Mouse (Mus musculus) right cerebral cortex, postnatal 25 days (tissue): Measurements from ENCODE around the gene Vmn1r205.
"Not testable (repeated sequence)": the region's sequence is repeated elsewhere in the genome, so short reads cannot be mapped to it uniquely, and the experiment has no call there.

Experiments used
- DNase-seq: peaks from one replicate; pipeline ENCODE4 v3.0.0; 2022

The Vmn1r205 gene

DNA sequence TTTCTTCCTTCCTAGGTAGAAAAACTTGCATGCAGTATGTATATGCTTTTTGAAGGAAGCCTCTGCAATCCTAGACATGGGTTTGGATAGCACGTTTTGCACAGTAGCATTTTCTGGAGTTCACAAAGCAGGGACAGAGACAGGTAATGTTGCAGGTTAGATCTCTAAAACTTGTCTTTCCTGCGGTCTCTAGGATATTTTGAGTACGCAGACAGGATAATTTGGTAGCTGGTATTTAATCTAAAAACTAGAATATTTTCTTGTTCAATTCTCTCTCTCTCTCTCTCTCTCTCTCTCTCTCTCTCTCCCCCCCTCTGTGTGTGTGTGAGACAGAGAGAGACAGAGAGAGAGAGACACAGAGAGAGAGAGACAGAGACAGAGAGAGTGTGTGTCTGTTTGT, at the start of gene Vmn1r205:
Gene Vmn1r205, minus strand, starts transcription at position 101 of the 400 bp plus-strand sequence.
- DNase-seq: no peak

DNA sequence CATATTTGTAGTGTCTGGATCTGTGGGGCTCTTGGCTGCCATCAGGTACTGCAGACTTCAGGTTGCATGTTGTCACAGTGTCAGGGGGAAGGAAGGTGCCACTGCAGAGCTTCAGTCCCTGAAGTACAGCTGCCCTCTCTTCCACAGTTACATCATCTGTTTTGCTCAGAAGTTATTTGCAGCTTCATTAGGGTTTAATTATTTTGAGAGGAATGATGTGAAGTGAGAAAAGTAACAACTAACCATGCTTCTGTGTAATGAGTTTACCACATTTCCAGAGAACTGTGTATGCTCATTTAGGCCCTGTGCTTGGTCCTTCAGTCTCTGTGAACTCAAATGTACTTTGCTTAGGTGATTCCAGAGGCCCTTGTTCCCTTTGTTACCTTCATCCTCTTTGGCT, 31.4 kb upstream of the Vmn1r205 start, which contains the start of gene Vmn1r206:
Gene Vmn1r206, minus strand, starts transcription at position 101 of the 400 bp plus-strand sequence.
- DNase-seq: not testable (repeated sequence)

DNA sequence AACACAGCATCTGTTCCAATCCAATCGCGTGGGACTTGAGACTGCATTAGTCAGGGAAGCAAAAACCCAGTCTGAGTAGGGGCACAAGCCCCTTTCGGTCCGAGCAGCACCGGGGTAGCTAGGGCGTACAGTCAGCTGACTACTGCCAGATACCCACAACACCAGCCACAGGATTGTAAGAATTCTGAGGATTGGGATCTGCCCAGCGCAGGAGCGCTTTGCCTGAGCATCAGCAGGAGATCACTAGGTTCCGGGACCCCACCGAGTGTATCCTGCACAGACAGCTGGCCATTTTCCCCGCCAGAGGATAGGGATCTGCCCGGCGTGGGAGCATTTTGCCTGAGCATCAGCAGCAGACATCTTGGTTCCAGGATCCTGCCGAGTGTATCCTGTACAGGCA, 9.5 kb downstream of the Vmn1r205 start:
- not testable (repeated sequence) for DNase-seq

DNA sequence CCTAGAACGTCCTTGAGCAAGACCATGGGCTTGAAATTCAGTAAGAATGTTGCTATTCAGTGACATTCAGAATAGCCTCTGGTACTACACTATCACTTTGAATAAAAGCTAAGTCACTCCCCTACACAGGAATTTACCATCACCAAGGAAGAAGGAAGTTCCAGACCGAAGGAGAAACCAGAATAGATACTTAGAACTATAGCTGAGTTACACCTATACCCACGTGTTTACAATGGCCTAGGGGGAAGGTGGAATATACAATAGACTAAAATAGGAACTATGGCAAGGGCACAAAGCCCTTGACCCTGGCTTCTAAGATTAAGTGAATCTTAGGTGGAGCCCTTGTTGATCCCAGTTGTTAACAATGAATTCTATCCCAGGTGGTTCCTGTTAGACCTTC, 17.9 kb downstream of the Vmn1r205 start:
- DNase-seq: not testable (repeated sequence)

DNA sequence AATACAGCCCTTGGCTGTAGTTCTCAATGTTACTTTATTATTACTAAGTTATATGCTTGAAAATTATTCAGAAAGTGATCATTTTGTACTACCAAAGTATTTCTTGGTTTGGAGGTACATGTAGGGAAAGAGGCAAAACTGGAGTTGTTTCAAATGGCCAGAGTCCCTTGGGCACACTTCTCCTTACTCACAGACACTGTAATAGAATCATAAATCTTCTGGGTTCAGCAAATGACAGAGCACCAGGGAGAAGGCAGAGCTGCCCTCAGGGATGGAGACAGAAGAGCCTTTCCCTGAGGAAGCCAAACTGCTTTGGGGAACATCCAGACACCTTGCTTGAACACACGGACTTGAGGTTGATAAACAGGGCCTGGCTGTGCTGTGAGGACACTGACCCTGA, 39.9 kb downstream of the Vmn1r205 start, which contains the start of gene Vmn1r204:
Gene Vmn1r204, plus strand, starts transcription at position 301 of the 400 bp plus-strand sequence.
- not testable (repeated sequence) for DNase-seq
